ENCODE assay signal across 9 mouse cellular contexts in genomic region chr13:59453045-59453444, GRCm38 (mm10).
DNase-seq lines count a peak whose midpoint lies in the region; ATAC-seq and TF ChIP-seq lines count a peak whose summit lies in the region.
"Had no signal": no experiment of that assay in that cellular context is flagged by ENCODE, and none has a peak within 500 bp of the region (broad histone marks: within the 10 kb centered on the region; RNA-seq: fewer than 3 reads in every experiment).

No protein-coding gene starts in this region.

- peak; percentile 18 for DNase-seq in adrenal gland, adult 2 months
- no peak for DNase-seq in adrenal gland, postnatal 36 days
- DNase-seq in midbrain, postnatal 0 days (ENCODE audit: low spot score) = peak; percentile 22
- DNase-seq in midbrain, embryonic 14.5 days = no peak
- DNase-seq in large intestine, adult 2 months (ENCODE audit: low read depth, low spot score) = peak; percentile 46
- DNase-seq in urinary bladder, postnatal 25 days (ENCODE audit: low spot score) = peak; percentile 39
- DNase-seq in frontal cortex, postnatal 14 days (ENCODE audit: low spot score in 2 of 2) = no peak
- DNase-seq: gastrocnemius, postnatal 14 days had no signal

- H3K4me1 ChIP-seq in midbrain, postnatal 0 days (ENCODE audit: insufficient read depth, low read length) = no peaks in the 10 kb centered on the region
- no peaks in the 10 kb centered on the region for H3K4me1 ChIP-seq in midbrain, embryonic 14.5 days (ENCODE audit: control insufficient read depth, insufficient read depth, low read length)

- H3K9me3 ChIP-seq in midbrain, postnatal 0 days (ENCODE audit: low read length) = no peaks in the 10 kb centered on the region
- H3K9me3 ChIP-seq in midbrain, embryonic 14.5 days (ENCODE audit: control insufficient read depth, low read length) = no peaks in the 10 kb centered on the region

- 85% methylated on average over 2 of the region's 2 CpGs for WGBS in midbrain, postnatal 0 days
- 79% methylated on average over 2 of the region's 2 CpGs for WGBS in midbrain, embryonic 14.5 days
- 51% methylated on average over 2 of the region's 2 CpGs for WGBS in large intestine, adult 2 months

- no peak overlapping the region for H3K27ac ChIP-seq in midbrain, postnatal 0 days (ENCODE audit: low read depth, low read length)
- no peak overlapping the region for H3K27ac ChIP-seq in midbrain, embryonic 14.5 days (replicated peaks; ENCODE audit: low read depth, low read length)

- H3K4me2 ChIP-seq in midbrain, postnatal 0 days (ENCODE audit: low read depth, low read length, poor library complexity, severe bottlenecking) = no peak overlapping the region
- no peak overlapping the region for H3K4me2 ChIP-seq in midbrain, embryonic 14.5 days (ENCODE audit: low read length)

- H3K27me3 ChIP-seq in midbrain, postnatal 0 days (ENCODE audit: insufficient read depth, low read length) = no peaks in the 10 kb centered on the region
- no peaks in the 10 kb centered on the region for H3K27me3 ChIP-seq in midbrain, embryonic 14.5 days (ENCODE audit: control insufficient read depth, insufficient read depth, low read length)

- H3K4me3 ChIP-seq in midbrain, postnatal 0 days (ENCODE audit: low read depth, low read length) = no peak overlapping the region
- H3K4me3 ChIP-seq in midbrain, embryonic 14.5 days (replicated peaks; ENCODE audit: low read depth, low read length) = no peak overlapping the region

- H3K9ac ChIP-seq in midbrain, postnatal 0 days (replicated peaks; ENCODE audit: low read length, poor library complexity, severe bottlenecking) = no peak overlapping the region
- no peak overlapping the region for H3K9ac ChIP-seq in midbrain, embryonic 14.5 days (replicated peaks; ENCODE audit: low read length)

- peaks cover 4% of the 10 kb centered on the region; the same call in 1 of the 2 replicates for H3K36me3 ChIP-seq in midbrain, postnatal 0 days (ENCODE audit: insufficient read depth, low read length)
- 0 out of 2 replicates have a peak, but pooled peaks cover 13% of the 10 kb centered on the region for H3K36me3 ChIP-seq in midbrain, embryonic 14.5 days (ENCODE audit: control insufficient read depth, insufficient read depth, low read length)

- ATAC-seq in midbrain, postnatal 0 days (ENCODE audit: low FRiP score) = no peak
- ATAC-seq in midbrain, embryonic 14.5 days (ENCODE audit: low FRiP score, low TSS enrichment) = no peak
- ATAC-seq in monocyte, adult 5-6 weeks (replicated peaks; ENCODE audit: insufficient number of reproducible peaks, low FRiP score, low TSS enrichment, poor library complexity, severe bottlenecking) = no peak

- no peak for TF ChIP-seq CTCF in midbrain, postnatal 0 days (IDR thresholded peaks at IDR 0.05)

Comparison
In these comparisons a context has a peak if more than half of its experiments do, and no peak if none do; other contexts are left out.
1. DNase-seq: peak in adrenal gland, adult 2 months (single experiment), midbrain, postnatal 0 days (single experiment), large intestine, adult 2 months (single experiment) and urinary bladder, postnatal 25 days (single experiment); none in adrenal gland, postnatal 36 days (0 of 2), midbrain, embryonic 14.5 days (single experiment) and frontal cortex, postnatal 14 days (0 of 2).